Mouse (Mus musculus) C2C12 (cell line): Measurements from ENCODE around the gene Fgd5. TPM values are rescaled to one million over a fixed set of nuclear protein-coding genes. Genes with fewer than 3 reads are reported as not detected.

ENCODE experiments used
- H3K27me3 ChIP-seq: one replicate; pipeline ENCODE4 v1.6.1; 2011; ENCODE audit not compliant: control insufficient read depth, insufficient read depth, insufficient read length
- H3K36me3 ChIP-seq: one replicate; pipeline ENCODE4 v1.6.1; 2011; ENCODE audit not compliant: control insufficient read depth, insufficient read depth
- H3K4me3 ChIP-seq: one replicate; pipeline ENCODE4 v1.5.1; 2011; ENCODE audit warnings: mild to moderate bottlenecking, control low read depth; ENCODE audit not compliant: poor library complexity, insufficient read depth, severe bottlenecking
- H3K79me2 ChIP-seq: one replicate; pipeline ENCODE4 v1.6.1; 2011; ENCODE audit not compliant: control insufficient read depth, insufficient read depth
- H3K79me3 ChIP-seq: one replicate; pipeline ENCODE4 v1.6.1; 2011; ENCODE audit warnings: low read depth, control low read depth
- H3ac ChIP-seq: one replicate; pipeline ENCODE3; 2011; ENCODE audit warnings: low read depth; ENCODE audit not compliant: control insufficient read depth, insufficient read length
- CEBPB ChIP-seq: IDR thresholded peaks from one replicate; pipeline ENCODE4 v1.6.1; 2011; ENCODE audit warnings: low read depth, mild to moderate bottlenecking, control low read depth, moderate library complexity
- CTCF ChIP-seq: IDR thresholded peaks from one replicate; pipeline ENCODE4 v1.5.1; 2011; ENCODE audit not compliant: control insufficient read depth, insufficient read depth, insufficient read length
- FOSL1 ChIP-seq: IDR thresholded peaks from one replicate; pipeline ENCODE4 v1.8.0; 2011; ENCODE audit warnings: mild to moderate bottlenecking, low read length; ENCODE audit not compliant: poor library complexity, insufficient read depth, severe bottlenecking
- MAX ChIP-seq: IDR thresholded peaks from one replicate; pipeline ENCODE4 v1.6.1; 2011; ENCODE audit warnings: mild to moderate bottlenecking, control low read depth
- MYOD1 ChIP-seq: IDR thresholded peaks from one replicate; pipeline ENCODE4 v1.6.1; 2011; ENCODE audit warnings: low read depth; ENCODE audit not compliant: control insufficient read depth, insufficient read length
- MYOG ChIP-seq: IDR thresholded peaks from one replicate; pipeline ENCODE4 v1.6.1; 2011; ENCODE audit not compliant: control insufficient read depth, insufficient read length; ENCODE audit errors: extremely low read depth
- USF1 ChIP-seq: IDR thresholded peaks from one replicate; pipeline ENCODE4 v1.6.1; 2011; ENCODE audit warnings: low read depth, mild to moderate bottlenecking, control low read depth, moderate library complexity
- polyA plus RNA-seq: library from polyadenylated mRNA; unstranded; fragments of >200 nt; fragmentation: generic; extraction: Trizol; gene quantifications from one replicate; pipeline ENCODE4 v1.2.1, GENCODE M21; 2012; ENCODE audit warnings: missing spikeins

The Fgd5 gene
- polyA plus RNA-seq, 1 experiment = not detected

DNA sequence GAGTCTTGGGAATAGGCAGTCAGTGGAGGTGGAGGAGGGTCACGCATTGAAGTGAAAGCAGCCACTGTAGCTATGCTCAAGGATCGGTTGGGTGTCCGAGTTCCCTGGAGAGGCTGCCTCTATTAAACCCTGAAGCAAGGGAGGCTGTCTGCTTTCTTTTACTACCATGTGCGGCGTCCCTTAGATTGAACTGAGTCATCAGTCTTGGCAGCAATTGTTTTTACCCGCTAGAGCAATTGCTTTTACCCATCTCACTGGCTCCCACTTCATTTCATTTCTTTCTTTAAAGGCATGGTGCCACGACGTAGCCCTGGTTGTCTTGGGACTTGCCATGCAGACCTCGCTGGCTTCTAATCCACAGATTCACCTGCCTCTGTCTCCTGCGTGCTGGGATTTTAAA is 85.4 kb downstream of the Fgd5 start:
- H3K27me3 ChIP-seq = peaks cover 64% of the 10 kb centered on the region
- H3K36me3 ChIP-seq = no peaks in the 10 kb centered on the region

DNA sequence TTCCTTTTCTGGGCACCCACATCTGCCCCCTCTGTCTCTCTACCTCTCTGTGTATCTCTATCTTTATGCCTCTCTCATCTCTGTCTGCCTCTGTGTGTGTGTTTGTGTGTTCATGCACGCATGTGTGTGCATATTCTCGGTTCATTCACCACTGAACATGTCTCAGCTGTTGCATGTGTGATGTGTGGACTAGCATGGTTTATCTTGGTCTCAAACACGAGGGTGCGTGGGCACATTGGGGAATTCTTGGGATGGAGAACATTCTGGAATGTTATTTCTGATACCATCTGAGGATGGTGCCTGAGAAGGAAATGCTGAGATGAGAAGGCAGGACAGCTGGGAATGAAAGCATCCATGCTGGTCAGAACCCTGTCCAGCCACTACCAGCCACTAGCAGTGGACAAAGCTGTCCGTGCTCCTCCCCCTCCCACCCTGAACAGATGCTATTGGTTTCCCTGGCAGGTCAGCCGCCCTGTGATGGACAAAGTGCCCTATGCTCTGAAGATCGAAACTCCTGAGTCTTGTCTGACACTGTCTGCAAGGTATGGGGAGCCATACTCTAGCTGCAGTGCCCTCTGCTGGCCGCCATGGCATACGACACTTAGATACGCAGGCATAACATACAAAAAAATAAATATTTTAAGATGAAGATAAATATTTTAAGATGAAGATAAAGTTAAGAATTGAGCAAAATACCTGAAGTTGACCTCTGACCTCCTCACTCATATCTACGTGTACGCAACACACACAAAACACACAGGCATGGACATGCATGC is 87.2 kb downstream of the Fgd5 start:
- H3K4me3 ChIP-seq = no peak overlapping the region
- H3K79me3 ChIP-seq = no peaks in the 10 kb centered on the region
- H3ac ChIP-seq = no peak overlapping the region
- peaks cover 73% of the 10 kb centered on the region for H3K27me3 ChIP-seq
- no peaks in the 10 kb centered on the region for H3K36me3 ChIP-seq
- no peaks in the 10 kb centered on the region for H3K79me2 ChIP-seq
- TF ChIP-seq CEBPB (no peak), MYOD1 (no peak), FOSL1 (no peak), CTCF (peak; percentile 46), MYOG (no peak), USF1 (no peak), MAX (no peak)

More for the DNA sequence above, 85.4 kb downstream of the Fgd5 start:
- Histone ChIP-seq H3K79me3 (no peaks in the 10 kb centered on the region), H3ac (no peak overlapping the region), H3K4me3 (no peak overlapping the region), H3K79me2 (no peaks in the 10 kb centered on the region)
- TF ChIP-seq MAX (no peak), USF1 (no peak), FOSL1 (no peak), CEBPB (no peak), MYOG (no peak), CTCF (no peak), MYOD1 (no peak)

DNA sequence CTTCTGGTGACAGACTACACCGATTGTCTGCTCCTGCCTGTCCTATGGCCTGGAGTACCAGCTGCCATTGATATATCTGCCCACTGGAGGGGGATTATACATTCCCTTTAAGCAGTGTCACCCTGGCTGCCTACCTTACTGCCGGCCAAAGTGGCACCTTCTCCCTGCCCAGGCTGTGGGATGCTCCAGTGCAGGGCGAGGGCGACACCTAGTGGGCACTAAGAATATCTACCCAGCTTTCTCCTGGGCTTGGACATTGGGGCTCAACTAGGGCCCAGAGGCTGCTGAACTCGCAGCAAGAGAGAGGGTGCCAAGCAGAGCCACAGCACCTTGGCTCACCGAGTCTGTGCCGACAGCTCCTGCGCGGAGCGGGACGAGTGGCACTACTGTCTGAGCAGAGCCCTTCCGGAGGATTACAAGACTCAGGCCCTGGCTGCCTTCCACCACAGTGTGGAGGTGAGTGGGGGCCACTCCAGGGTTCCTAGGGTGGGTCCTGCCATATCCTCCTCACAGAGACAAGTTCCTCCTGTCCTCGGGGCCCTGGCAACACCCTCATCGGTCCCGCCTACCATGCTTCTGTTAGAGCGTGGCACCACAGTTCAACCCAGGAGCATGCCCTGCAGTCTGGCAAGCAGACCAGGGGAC is 88.6 kb downstream of the Fgd5 start:
- Histone ChIP-seq H3K4me3 (no peak overlapping the region), H3K79me3 (no peaks in the 10 kb centered on the region), H3K79me2 (no peaks in the 10 kb centered on the region), H3K36me3 (no peaks in the 10 kb centered on the region), H3K27me3 (peaks cover 74% of the 10 kb centered on the region), H3ac (no peak overlapping the region)
- TF ChIP-seq CTCF = peak; percentile 83
- TF ChIP-seq MYOD1 = no peak

DNA sequence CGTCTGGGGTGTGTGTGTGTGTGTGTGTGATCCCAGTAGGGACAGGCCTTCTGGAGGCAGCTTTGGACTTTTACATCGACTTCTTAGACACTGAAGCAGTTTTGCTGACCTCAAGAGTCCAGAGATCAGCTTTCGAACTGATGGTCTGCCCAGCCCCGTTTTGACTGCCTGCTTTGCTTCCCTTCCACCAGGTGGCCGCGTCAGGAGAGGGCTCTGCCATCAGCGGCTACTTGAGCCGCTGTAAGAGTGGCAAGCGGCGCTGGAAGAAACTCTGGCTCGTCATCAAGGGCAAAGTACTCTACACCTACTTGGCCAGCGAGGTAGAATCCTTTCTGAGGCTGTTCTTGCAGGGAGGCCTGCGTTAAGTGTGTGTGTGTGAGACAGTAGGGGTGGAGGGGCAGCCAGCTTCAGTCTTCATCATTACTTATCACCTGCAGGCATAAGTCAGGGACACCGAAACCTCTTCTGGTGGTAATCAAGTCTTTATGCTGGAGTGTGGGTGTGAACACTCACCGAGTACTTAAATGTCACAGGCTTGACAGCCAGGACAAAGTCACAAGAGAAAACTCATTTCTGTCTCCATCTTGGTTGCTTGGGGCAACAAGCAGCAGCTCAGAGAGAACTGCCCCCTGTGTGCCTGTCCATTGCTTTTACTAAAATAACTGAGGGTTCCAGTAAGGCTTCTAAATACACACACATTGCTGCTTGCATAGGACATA is 92.6 kb downstream of the Fgd5 start:
- Histone ChIP-seq H3ac (no peak overlapping the region), H3K36me3 (no peaks in the 10 kb centered on the region), H3K79me3 (no peaks in the 10 kb centered on the region), H3K4me3 (no peak overlapping the region), H3K79me2 (no peaks in the 10 kb centered on the region), H3K27me3 (peaks cover 66% of the 10 kb centered on the region)
- TF ChIP-seq MYOG (no peak), MYOD1 (no peak), MAX (no peak), FOSL1 (no peak), CEBPB (no peak), USF1 (no peak), CTCF (no peak)

DNA sequence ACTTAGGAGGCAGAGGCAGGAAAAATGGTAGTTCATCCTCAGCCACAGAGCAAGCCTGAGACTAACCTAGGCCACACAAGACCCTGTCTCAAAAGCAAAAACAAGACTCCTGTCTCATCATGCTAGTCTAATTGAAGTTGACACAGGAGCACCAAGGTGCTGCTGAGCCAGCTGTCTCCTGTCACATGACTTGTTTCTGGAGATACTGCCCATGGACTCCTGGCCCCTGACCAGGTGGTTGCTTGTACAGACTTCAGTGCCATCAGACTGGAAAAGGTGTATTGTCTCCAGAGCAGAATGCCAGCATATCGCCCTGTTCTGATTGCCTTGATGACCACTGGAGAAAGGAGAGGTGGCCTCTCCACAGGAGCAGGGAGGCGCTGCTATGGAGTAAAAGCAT is 102.1 kb downstream of the Fgd5 start:
- H3ac ChIP-seq = no peak overlapping the region
- no peak for TF ChIP-seq MAX
- TF ChIP-seq CTCF = no peak
- TF ChIP-seq MYOG = no peak
- no peak for TF ChIP-seq CEBPB
- TF ChIP-seq MYOD1 = no peak
- TF ChIP-seq FOSL1 = no peak
- TF ChIP-seq USF1 = no peak
- no peaks in the 10 kb centered on the region for H3K79me2 ChIP-seq
- peaks cover 10% of the 10 kb centered on the region for H3K27me3 ChIP-seq
- H3K4me3 ChIP-seq = no peak overlapping the region
- no peaks in the 10 kb centered on the region for H3K79me3 ChIP-seq
- no peaks in the 10 kb centered on the region for H3K36me3 ChIP-seq
